Mouse (Mus musculus): ENCODE measurements around the gene Aldh18a1.

The Aldh18a1 gene

DNA sequence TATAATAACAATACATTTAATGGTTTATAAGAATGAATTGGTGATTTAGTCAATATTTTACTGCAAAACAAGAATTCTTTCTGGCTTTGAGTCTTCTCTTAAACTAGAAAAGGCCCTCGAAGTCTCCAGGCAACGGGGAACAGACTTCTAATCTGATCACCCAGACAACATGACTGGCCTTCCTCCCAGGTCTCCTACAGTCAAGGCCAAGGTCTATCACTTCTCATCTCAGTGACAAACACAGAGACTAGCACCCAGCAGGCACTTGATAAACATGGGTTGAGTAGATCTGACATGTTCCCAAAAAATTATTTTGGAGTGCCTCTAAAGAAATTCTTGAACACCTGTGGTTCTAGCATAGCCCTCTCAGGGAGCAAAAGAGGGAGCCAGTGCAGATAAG, 57.9 kb downstream of the Aldh18a1 start:
- no peak for DNase-seq (ENCODE audit: low read depth in 1 of 2, low spot score in 2 of 2)

DNA sequence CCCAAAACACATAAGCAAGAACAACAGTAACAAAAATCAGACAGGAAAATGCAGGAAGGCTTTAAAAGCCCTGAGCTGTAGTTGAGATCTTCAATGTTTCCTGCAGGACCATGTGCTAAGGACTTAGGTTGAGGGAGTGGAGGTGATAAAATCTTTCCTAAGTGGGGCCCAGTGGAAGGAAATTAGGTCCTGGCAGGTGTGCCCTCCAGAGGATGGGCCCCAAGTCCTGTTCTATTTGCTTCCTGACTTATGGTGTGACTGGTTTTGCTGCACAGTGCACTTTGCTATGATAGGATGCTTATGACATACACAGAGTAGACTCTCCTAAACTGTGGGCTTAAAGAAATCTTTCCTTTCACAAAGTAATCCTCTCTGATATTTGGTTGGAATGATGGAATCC, 60.0 kb downstream of the Aldh18a1 start:
- DNase-seq (ENCODE audit: low read depth in 1 of 2, low spot score in 2 of 2) = no peak

DNA sequence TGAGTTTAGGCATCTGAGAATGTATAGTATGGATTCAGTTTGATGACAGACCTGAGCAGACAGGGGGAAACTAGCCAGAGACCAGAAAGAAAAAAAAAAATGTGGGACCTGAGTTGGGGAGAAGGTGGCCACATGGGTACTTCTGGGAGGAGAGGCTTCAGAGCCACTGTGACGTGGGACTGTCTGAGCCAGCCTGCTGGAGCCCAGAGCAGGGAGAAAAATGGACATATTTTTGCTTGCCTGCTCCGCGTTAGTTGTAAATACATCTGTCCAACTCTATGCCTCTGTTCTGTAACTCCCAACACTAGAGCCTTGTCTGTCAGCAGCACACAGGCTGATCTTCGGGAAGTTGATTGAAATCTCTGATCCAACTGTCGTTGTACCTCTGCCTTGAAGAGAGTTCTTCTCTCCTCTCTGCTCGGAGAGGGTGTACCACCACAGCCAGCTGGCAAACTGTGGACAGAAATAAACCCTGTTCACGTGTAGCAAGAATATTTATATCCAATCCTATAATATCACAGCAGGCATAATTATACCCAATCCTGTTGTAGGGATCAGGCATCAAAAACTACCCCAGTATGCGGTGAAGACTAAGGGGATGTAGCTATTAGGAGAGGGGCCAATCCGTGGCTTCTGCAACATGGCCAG, 61.8 kb downstream of the Aldh18a1 start:
- no peak for DNase-seq (ENCODE audit: low read depth in 1 of 2, low spot score in 2 of 2)

DNA sequence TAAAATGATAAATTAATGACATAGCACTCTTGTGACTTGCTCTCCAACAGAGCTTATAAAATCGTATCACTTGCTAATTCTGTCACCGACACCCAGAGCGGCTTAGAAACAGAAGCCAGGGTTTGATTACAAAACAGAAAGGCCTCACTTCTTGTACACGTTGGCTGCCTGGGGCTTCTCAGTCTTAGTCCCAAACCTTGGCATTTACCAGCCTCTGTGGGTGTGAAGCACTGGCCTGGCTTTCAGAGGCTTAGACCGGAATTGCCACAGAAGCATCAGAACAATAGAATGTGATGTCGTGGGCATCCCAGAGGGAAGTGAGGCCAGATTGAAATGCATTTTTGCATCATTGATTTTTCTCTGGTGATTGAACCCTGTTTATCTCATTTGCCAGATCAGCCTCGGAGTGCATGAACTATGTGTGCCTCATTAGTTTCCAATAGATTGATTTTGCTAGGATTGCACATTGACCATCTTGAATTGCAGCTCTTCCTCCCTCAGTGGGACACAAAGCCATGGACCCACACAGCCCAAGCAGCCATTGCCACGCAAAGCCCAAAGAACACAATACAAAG, 64.7 kb downstream of the Aldh18a1 start:
- no peak for DNase-seq (ENCODE audit: low read depth in 1 of 2, low spot score in 2 of 2)

DNA sequence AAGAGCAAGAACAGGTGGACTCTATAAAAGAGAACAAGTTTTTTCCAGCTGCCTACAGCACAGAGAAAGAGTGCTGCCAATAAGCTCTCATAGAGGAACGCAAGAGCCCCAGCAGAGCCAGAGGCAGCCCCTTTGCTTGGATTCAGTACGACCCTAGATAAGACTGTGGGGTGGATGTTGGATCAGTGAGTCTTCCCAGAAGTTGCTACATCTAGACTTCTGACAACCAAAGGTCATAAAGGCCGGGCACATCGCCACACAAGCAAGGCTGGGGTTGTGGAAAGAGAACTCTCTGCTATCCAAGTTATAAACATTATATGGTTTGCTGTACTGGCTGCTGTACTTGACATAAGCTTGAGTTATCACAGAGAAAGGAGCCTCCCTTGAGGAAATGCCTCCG, 67.9 kb downstream of the Aldh18a1 start:
- DNase-seq (ENCODE audit: low read depth in 1 of 2, low spot score in 2 of 2) = no peak

DNA sequence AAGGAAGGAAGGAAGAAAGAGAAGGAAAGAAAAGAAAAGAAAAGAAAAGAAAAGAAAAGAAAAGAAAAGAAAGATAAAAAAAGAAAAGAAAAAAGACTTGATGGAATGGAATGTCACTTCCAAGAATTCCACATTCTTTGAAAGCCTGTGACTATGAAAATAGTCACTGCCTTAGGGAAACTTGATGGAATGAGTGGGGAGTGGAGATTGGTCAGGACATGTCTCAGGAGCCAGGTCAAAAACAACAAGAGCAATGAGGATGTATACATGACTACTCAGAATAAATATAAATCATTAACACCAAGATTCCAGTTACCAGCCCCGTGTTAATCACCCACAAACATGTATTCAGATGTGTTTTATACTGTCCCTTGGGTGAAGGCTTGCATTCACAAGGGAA, 69.6 kb downstream of the Aldh18a1 start:
- no peak for DNase-seq (ENCODE audit: low read depth in 1 of 2, low spot score in 2 of 2)

DNA sequence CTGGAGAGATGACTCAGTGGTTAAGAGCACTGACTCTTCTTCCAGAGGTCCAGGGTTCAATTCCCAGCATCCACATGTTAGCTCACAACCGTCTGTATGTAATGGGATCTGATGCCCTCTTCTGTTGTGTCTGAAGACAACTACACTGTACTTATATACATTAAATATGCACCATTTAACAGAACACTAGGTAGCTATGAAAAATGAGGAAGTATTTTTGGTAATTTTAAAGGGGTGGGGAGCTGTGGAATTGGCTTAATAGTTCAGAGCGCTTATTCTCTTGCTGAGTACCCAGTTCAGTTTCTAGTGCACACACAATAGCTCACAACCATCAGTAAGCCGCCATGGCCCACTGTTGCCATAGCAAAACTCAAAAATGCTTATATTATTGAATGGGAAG, 72.7 kb downstream of the Aldh18a1 start:
- DNase-seq (ENCODE audit: low read depth in 1 of 2, low spot score in 2 of 2) = no peak

DNA sequence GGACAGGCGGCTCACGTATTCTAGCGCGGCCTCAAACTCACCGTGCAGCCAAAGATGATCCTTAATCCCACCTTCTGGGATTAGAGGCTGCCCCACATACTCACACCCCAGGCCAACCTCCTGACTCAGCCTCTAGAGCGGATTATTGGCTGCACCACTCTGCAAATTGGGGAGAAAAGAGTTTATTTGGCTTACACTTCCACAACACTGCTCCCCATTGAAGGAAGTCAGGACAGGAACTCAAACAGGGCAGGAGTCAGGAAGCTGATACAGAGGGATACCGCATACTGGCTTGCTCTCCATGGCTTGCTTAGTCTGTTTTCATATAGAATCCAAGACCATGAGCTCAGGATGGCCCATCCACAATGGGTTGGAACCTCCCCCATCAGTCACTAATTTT, 73.9 kb downstream of the Aldh18a1 start:
- DNase-seq (ENCODE audit: low read depth in 1 of 2, low spot score in 2 of 2) = no peak

DNA sequence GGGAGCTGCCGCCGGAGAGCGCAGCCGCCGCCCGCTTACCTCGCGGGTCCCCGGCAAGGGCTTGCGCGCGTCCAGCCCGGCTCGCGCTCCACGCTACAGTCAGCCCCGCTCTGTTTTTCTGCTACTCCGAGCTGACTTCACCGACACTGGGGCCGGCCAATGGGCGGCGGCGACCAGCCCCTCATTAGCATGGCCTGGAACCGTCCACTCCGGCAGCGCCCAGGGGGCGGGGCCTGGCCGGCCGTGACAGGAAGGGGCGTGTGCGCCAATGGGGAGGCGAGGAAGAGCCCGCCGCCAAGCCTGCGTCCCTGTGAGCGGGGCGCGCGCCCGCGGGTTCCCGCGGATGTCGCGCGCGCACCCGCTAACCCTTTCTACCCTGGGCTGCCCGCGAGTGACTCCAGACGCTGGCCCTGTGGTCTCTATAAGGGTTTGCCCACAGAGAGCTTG, 74.6 kb downstream of the Aldh18a1 start, which contains the start of gene Sorbs1:
TSS of gene Sorbs1 (minus strand) at position 148 of the 447 bp plus-strand sequence.
- DNase-seq (ENCODE audit: low read depth in 1 of 2, low spot score in 2 of 2) = peak; percentile 84 to 90

DNA sequence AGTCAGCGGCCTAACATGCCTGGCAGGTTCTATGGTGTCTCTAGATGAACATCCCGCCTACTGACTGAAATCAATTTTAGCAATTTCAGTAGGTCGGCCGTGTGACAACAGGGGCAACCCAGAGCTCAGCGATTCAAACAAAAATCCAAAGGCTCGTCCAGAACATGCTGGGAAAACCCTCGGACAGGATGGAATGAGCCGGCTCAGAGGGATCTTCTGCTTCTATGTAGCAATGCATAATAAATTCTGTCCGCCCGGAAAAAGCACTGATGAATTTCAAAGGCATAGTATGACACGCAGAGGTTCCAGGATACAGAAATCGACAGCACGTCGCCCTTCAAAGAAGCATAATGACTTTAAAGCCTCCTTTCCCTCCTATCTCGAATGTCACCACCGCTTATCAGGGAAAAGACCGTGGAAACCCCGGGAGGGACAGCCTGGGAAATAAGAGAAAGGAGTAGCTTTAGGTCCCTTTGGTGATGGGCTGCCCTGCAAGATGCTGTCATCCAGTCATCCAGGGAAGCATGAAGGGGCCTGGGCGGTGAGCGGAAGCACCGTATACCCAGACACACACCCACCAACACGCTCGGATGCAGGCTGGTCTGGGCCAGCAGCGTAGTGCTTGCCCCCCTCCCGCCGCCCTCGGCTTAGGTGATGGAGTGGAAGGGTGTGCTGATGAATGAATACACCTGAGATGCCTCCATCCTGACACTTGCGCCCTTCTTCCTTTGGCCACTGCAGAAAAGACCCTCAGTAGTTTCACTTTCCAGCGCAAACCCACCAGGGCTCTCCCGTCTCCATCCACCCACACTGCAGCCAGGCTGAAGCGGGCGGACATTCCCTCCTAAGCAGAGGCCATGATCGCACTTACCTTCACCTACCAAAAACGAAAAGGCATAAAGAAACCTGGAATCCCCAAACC, 75.5 kb downstream of the Aldh18a1 start:
- no peak for DNase-seq (ENCODE audit: low read depth in 1 of 2, low spot score in 2 of 2)

DNA sequence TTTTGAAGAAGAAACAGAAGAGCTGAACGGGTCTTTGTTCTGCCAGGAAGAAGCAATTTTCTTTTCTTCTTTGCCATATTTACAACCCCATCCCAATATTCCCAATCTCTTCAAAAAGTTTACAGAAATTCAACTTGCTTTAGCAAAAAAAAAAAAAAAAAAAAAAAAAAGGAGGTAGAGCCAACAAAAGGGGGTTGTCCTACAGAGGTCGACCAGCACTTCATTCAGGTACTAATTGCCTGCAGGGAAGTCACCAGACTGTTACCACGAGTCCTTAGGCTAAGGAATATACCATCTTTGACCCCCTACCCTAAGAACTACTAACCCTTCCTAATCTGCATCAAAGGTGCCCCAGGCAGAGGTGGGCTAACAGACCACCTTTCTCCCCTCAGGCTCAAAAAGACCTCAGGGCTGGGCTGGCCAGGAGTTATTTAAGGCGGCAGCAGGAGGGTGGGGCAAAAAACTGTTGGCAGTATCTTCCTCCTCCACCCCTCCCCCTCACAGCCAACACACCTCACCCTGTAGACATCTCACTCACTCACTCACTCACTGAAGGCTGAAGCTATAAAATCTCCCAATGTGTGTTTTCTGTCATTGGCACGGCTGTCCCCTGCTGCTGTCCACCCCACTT, 76.5 kb downstream of the Aldh18a1 start:
- DNase-seq (ENCODE audit: low read depth in 1 of 2, low spot score in 2 of 2) = no peak

DNA sequence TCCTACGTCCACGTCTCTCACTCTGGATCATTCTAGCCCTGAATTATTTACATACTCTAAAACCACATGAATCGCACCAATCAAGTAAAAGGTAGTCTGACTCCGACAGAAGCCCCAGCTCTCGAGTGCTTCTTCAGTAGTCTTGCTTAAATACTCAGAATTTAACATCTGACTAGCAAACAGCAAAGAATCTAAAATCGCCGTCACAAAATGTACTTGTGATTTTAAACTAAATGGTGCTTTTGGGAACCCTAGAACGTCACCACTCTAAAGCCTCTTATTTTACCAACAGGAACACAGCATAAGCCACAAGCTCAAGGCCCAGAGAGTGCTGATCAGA, 77.2 kb downstream of the Aldh18a1 start:
- no peak for DNase-seq (ENCODE audit: low read depth in 1 of 2, low spot score in 2 of 2)

DNA sequence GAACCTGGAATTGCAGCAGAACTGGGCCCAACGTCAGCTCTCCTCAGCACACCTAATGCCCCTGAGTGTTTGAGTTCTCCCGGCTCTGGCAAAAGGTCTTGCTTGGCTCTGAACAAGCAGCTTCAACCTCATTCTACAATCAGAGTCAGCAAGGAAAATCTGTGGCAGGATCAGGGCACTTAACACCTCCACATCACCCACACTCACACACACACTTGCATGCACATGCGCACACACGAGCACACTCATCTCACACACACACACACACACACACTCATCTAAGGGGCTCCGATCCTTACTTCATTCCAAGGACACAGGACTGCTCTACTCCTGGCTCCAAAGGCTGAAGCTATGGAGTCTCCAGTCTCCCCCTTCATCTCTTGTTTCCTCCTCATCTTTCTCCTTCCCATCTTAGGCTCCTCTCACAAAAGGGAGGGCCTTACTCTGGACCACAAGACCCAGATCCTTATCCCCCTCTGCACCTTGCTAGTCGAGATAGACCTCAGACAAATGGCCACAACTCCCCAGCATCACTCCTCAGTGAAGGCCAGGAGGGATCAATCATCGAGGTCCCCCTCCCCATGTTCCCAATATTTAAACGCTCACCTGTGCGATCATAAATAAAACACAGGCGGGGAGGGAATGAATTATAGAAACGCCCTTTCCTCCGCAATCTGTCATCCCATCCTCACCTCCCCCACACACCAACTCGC, 77.7 kb downstream of the Aldh18a1 start:
- no peak for DNase-seq (ENCODE audit: low read depth in 1 of 2, low spot score in 2 of 2)

DNA sequence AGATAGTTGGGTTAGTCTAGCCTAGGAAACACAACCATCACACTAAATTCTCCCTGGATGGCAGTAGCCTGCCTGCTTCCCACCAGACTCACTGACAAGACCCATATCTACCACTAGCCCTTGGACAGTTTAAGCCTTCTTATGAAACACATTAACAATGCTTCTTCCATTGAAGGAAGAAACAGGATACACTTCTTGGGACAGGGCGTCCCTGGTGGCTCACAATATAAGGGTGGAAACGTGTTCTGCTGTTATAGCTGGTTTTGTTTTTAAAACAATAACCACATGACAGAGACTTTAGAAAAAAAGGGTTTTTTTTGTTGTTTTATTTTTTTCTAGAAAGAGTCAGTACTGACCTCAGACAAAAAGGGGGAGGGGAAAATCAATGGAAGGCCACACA, 79.0 kb downstream of the Aldh18a1 start:
- no peak for DNase-seq (ENCODE audit: low read depth in 1 of 2, low spot score in 2 of 2)

DNA sequence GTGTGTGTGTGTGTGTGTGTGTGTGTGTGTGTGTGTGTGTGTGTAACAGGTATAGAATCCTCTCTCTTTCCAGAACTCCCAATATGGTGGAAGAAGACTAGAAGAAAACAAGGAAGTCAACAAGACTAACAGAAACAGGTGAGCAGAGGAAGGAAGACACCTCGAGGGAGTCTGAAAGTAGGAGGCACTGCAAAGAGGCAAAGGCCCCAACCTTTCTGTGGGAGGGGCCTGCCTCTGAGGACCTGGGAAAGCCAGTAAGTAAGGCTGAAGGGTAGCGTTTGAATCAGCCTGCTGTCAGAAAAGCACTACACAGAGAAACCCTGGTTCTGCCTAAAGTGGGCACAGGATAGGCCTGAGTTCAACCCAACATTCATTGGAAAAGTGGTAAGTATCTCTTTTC, 79.4 kb downstream of the Aldh18a1 start:
- DNase-seq (ENCODE audit: low read depth in 1 of 2, low spot score in 2 of 2) = no peak

DNA sequence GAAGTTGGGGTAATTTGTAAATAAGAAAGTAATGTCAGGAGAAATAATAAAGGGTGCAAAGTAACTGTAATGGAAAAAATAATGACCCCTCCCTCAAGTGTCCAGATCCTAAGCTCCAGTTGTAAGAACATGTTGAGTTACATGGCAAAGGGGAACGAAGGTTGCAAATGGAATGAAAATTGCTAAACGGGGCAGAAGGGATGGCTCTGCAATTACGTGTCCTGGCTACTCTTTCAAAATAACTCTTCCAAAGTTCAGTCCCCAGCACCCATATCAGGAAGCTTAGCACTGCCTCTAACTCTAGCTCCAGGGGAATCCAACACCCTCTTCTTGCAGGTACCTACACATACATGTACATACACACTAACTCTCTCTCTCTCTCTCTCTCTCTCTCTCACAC, 81.3 kb downstream of the Aldh18a1 start:
- no peak for DNase-seq (ENCODE audit: low read depth in 1 of 2, low spot score in 2 of 2)

DNA sequence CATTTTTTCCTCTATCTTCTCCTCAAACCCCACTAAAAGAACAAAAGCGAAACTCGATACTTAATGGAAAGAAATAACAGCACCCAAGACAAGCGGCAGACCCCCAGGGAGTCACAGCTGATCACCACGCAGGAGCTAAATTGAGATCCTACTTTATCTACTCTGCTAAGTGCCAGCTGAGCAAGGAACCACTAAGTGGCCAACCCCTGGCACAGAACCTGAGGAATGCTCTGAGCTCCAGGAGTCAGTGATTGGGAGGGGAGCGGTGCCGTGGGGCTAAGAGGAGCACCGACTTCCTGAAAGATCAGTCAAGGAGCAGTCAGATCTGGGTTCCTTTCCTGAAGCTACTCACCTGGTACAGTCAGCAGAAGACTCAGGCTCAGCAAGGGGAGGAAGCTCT, 83.9 kb downstream of the Aldh18a1 start:
- DNase-seq (ENCODE audit: low read depth in 1 of 2, low spot score in 2 of 2) = no peak

All from monocyte, adult 2 months (primary cell).